Mouse (Mus musculus) liver, postnatal 0 days (tissue): Measurements from ENCODE around the gene Atad3a.

Experiments used
- CTCF ChIP-seq: sonication (generic); IDR thresholded peaks from 2 replicates; pipeline ENCODE4 v1.5.1; 2016; ENCODE audit warnings: antibody characterized with exemption, low read depth
- EP300 ChIP-seq: IDR thresholded peaks from 2 replicates; pipeline ENCODE4 v1.6.1; 2016; ENCODE audit warnings: antibody characterized with exemption, low read depth, mild to moderate bottlenecking

DNA sequence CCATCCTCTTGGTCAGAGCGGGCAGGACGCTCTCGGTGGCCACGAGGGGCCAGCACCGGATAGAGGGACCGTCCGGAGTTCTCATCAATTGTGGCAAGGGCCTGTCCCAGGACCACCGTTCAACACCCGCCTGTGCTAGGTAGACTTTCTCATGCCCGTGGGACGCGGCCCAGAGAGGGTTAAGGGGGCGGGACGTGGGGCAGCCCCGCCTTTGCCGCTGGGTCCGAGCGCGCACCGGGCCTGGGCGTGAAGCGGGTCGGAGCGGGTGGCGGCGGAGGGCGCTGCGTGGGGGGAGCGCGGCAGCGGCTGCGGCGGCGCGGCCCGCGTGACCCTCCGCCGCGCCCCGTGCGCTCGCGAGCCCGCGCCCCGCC lies 66.8 kb downstream of the Atad3a start, which contains the start of gene Fndc10:
- peak; percentile 14; the same call in 1 of the 2 replicates for TF ChIP-seq CTCF
- TF ChIP-seq EP300 = no peak
